Mouse (Mus musculus): Measurements from ENCODE around the gene Tymp. TPM values are rescaled to one million over a fixed set of nuclear protein-coding genes. Genes with fewer than 3 reads are reported as not detected.

The Tymp gene
- polyA plus RNA-seq, 1 experiment from 2014 or later: 1.5 TPM

- no peak for DNase-seq (ENCODE audit: low spot score)
- WGBS: 84% methylated on average over 7 of the region's 7 CpGs
- peak overlapping the region; percentile 94; the same call in 1 of the 2 replicates for H3K27ac ChIP-seq (replicated peaks)
- peak overlapping the region; percentile 73 for H3K4me3 ChIP-seq
- H3K27me3 ChIP-seq (replicated peaks; ENCODE audit: low read depth, poor library complexity, severe bottlenecking): peaks cover 30% of the 10 kb centered on the region
- H3K36me3 ChIP-seq (replicated peaks): peaks cover 54% of the 10 kb centered on the region
- no peaks in the 10 kb centered on the region for H3K9me3 ChIP-seq
- H3K4me1 ChIP-seq: peaks cover 40% of the 10 kb centered on the region
Observed at GRCm38 (mm10) chr15:89372536-89372935, 4.3 kb downstream of the Tymp start.

- H3K4me3 ChIP-seq: peak overlapping the region; percentile 73; the same call in 1 of the 2 replicates
- peaks cover 26% of the 10 kb centered on the region for H3K27me3 ChIP-seq (replicated peaks; ENCODE audit: low read depth, poor library complexity, severe bottlenecking)
- no peak overlapping the region for H3K27ac ChIP-seq (replicated peaks)
- H3K9me3 ChIP-seq: no peaks in the 10 kb centered on the region
- 90% methylated on average over 13 of the region's 13 CpGs for WGBS
- H3K4me1 ChIP-seq: peaks cover 35% of the 10 kb centered on the region
- no peak for DNase-seq (ENCODE audit: low spot score)
- peaks cover 59% of the 10 kb centered on the region for H3K36me3 ChIP-seq (replicated peaks)
Observed at GRCm38 (mm10) chr15:89372068-89372467, 4.8 kb downstream of the Tymp start.

- no peak for DNase-seq (ENCODE audit: low spot score)
- Histone ChIP-seq H3K27ac (replicated peaks) (no peak overlapping the region), H3K4me1 (no peaks in the 10 kb centered on the region), H3K27me3 (replicated peaks; ENCODE audit: low read depth, poor library complexity, severe bottlenecking) (no peaks in the 10 kb centered on the region), H3K36me3 (replicated peaks) (peaks cover 100% of the 10 kb centered on the region), H3K4me3 (no peak overlapping the region), H3K9me3 (no peaks in the 10 kb centered on the region)
- 94% methylated on average over 4 of the region's 4 CpGs for WGBS
Observed at GRCm38 (mm10) chr15:89365141-89365551, 11.7 kb downstream of the Tymp start.

GRCm38 (mm10) chr15:89363051-89363450 is 13.8 kb downstream of the Tymp start:
- H3K4me1 ChIP-seq: peaks cover 9% of the 10 kb centered on the region
- no peak overlapping the region for H3K27ac ChIP-seq (replicated peaks)
- H3K27me3 ChIP-seq (replicated peaks; ENCODE audit: low read depth, poor library complexity, severe bottlenecking): no peaks in the 10 kb centered on the region
- H3K36me3 ChIP-seq (replicated peaks): peaks cover 99% of the 10 kb centered on the region
- no peak for DNase-seq (ENCODE audit: low spot score)
- H3K4me3 ChIP-seq: no peak overlapping the region
- H3K9me3 ChIP-seq: no peaks in the 10 kb centered on the region
- WGBS: 95% methylated on average over 7 of the region's 7 CpGs

GRCm38 (mm10) chr15:89358784-89359183 is 18.1 kb downstream of the Tymp start:
- Histone ChIP-seq H3K27ac (replicated peaks) (no peak overlapping the region), H3K36me3 (replicated peaks) (peaks cover 70% of the 10 kb centered on the region), H3K9me3 (no peaks in the 10 kb centered on the region), H3K4me3 (no peak overlapping the region), H3K27me3 (replicated peaks; ENCODE audit: low read depth, poor library complexity, severe bottlenecking) (no peaks in the 10 kb centered on the region), H3K4me1 (peaks cover 34% of the 10 kb centered on the region)
- DNase-seq (ENCODE audit: low spot score): no peak
- 92% methylated on average over 3 of the region's 3 CpGs for WGBS

GRCm38 (mm10) chr15:89356372-89356771 is 20.5 kb downstream of the Tymp start:
- Histone ChIP-seq H3K9me3 (no peaks in the 10 kb centered on the region), H3K27me3 (replicated peaks; ENCODE audit: low read depth, poor library complexity, severe bottlenecking) (no peaks in the 10 kb centered on the region), H3K36me3 (replicated peaks) (peaks cover 70% of the 10 kb centered on the region), H3K27ac (replicated peaks) (peak overlapping the region; percentile 96), H3K4me1 (peaks cover 37% of the 10 kb centered on the region), H3K4me3 (peak overlapping the region; percentile 88)
- peak; percentile 95 for DNase-seq (ENCODE audit: low spot score)
- WGBS: under 1% methylated on average over 15 of the region's 15 CpGs

- DNase-seq (ENCODE audit: low spot score): peak; percentile 98
- Histone ChIP-seq H3K27me3 (replicated peaks; ENCODE audit: low read depth, poor library complexity, severe bottlenecking) (no peaks in the 10 kb centered on the region), H3K36me3 (replicated peaks) (peaks cover 70% of the 10 kb centered on the region), H3K9me3 (no peaks in the 10 kb centered on the region), H3K4me1 (peaks cover 37% of the 10 kb centered on the region), H3K4me3 (peak within 1 kb of the TSS; percentile 88), H3K27ac (replicated peaks) (peak within 1 kb of the TSS; percentile 96)
- WGBS: under 1% methylated on average over 64 of the region's 64 CpGs
Observed at GRCm38 (mm10) chr15:89355241-89356187, 21.3 kb downstream of the Tymp start, which contains the start of the genes Lmf2 and Ncaph2. TSS of gene Lmf2 (minus strand) at chr15:89355659. TSS of gene Ncaph2 (plus strand) at chr15:89355719.

- whole genome bisulfite sequencing: 83% methylated on average over 7 of the region's 7 CpGs
- H3K9me3 ChIP-seq: no peaks in the 10 kb centered on the region
Observed at GRCm38 (mm10) chr15:89354455-89354854, 22.4 kb downstream of the Tymp start.

GRCm38 (mm10) chr15:89353837-89354236 is 23.0 kb downstream of the Tymp start:
- H3K4me1 ChIP-seq: peaks cover 34% of the 10 kb centered on the region
- H3K27ac ChIP-seq (replicated peaks): no peak overlapping the region
- no peak for DNase-seq (ENCODE audit: low spot score)
- WGBS: 93% methylated on average over 16 of the region's 16 CpGs
- H3K9me3 ChIP-seq: no peaks in the 10 kb centered on the region
- H3K27me3 ChIP-seq (replicated peaks; ENCODE audit: low read depth, poor library complexity, severe bottlenecking): no peaks in the 10 kb centered on the region
- peak overlapping the region; percentile 88 for H3K4me3 ChIP-seq
- peaks cover 62% of the 10 kb centered on the region for H3K36me3 ChIP-seq (replicated peaks)

More at GRCm38 (mm10) chr15:89354455-89354854, 22.4 kb downstream of the Tymp start:
- peaks cover 37% of the 10 kb centered on the region for H3K4me1 ChIP-seq
- H3K27me3 ChIP-seq (replicated peaks; ENCODE audit: low read depth, poor library complexity, severe bottlenecking): no peaks in the 10 kb centered on the region
- H3K4me3 ChIP-seq: peak overlapping the region; percentile 88
- DNase-seq (ENCODE audit: low spot score): no peak
- peaks cover 69% of the 10 kb centered on the region for H3K36me3 ChIP-seq (replicated peaks)
- peak overlapping the region; percentile 96 for H3K27ac ChIP-seq (replicated peaks)

GRCm38 (mm10) chr15:89352795-89353194 is 24.0 kb downstream of the Tymp start:
- H3K27me3 ChIP-seq (replicated peaks; ENCODE audit: low read depth, poor library complexity, severe bottlenecking): no peaks in the 10 kb centered on the region
- 96% methylated on average over 12 of the region's 12 CpGs for WGBS
- H3K36me3 ChIP-seq (replicated peaks): peaks cover 53% of the 10 kb centered on the region
- H3K4me3 ChIP-seq: no peak overlapping the region
- H3K9me3 ChIP-seq: no peaks in the 10 kb centered on the region
- H3K4me1 ChIP-seq: peaks cover 25% of the 10 kb centered on the region
- no peak overlapping the region; the same call in 1 of the 2 replicates for H3K27ac ChIP-seq (replicated peaks)
- no peak for DNase-seq (ENCODE audit: low spot score)

GRCm38 (mm10) chr15:89352054-89352453 is 24.8 kb downstream of the Tymp start:
- no peak for DNase-seq (ENCODE audit: low spot score)
- Histone ChIP-seq H3K36me3 (replicated peaks) (peaks cover 48% of the 10 kb centered on the region), H3K4me3 (no peak overlapping the region), H3K4me1 (peaks cover 21% of the 10 kb centered on the region), H3K27me3 (replicated peaks; ENCODE audit: low read depth, poor library complexity, severe bottlenecking) (no peaks in the 10 kb centered on the region), H3K27ac (replicated peaks) (no peak overlapping the region), H3K9me3 (no peaks in the 10 kb centered on the region)
- 93% methylated on average over 14 of the region's 14 CpGs for WGBS

GRCm38 (mm10) chr15:89351302-89351701 is 25.5 kb downstream of the Tymp start:
- DNase-seq (ENCODE audit: low spot score): no peak
- no peak overlapping the region for H3K27ac ChIP-seq (replicated peaks)
- WGBS: 95% methylated on average over 15 of the region's 15 CpGs

GRCm38 (mm10) chr15:89350447-89350846 is 26.4 kb downstream of the Tymp start:
- DNase-seq (ENCODE audit: low spot score): no peak
- Histone ChIP-seq H3K27me3 (replicated peaks; ENCODE audit: low read depth, poor library complexity, severe bottlenecking) (no peaks in the 10 kb centered on the region), H3K9me3 (no peaks in the 10 kb centered on the region), H3K27ac (replicated peaks) (no peak overlapping the region), H3K36me3 (replicated peaks) (peaks cover 48% of the 10 kb centered on the region), H3K4me1 (peaks cover 18% of the 10 kb centered on the region), H3K4me3 (no peak overlapping the region)
- 87% methylated on average over 5 of the region's 5 CpGs for WGBS

More at GRCm38 (mm10) chr15:89351302-89351701, 25.5 kb downstream of the Tymp start:
- Histone ChIP-seq H3K4me3 (no peak overlapping the region), H3K27me3 (replicated peaks; ENCODE audit: low read depth, poor library complexity, severe bottlenecking) (no peaks in the 10 kb centered on the region), H3K9me3 (no peaks in the 10 kb centered on the region), H3K4me1 (peaks cover 18% of the 10 kb centered on the region), H3K36me3 (replicated peaks) (peaks cover 48% of the 10 kb centered on the region)

All from embryonic facial prominence, embryonic 10.5 days (tissue).